Mouse (Mus musculus): ENCODE measurements at regions not wholly inside any gene's neighbourhood (a gene's known extent, or its start where the extent isn't known, plus 50 kb on each side); places are given as distances from the start of the nearest gene placed in this dataset.

- TF ChIP-seq CTCF (IDR thresholded peaks at IDR 0.05 in 2 of 3, conservative IDR thresholded peaks at IDR 0.05 in 1 of 3; ENCODE audit: control insufficient read depth in 1 of 3, insufficient read depth in 1 of 3, low read depth in 2 of 3, low read length in 3 of 3, poor library complexity in 1 of 3, severe bottlenecking in 1 of 3) (no peak), POLR2A (IDR thresholded peaks at IDR 0.05; ENCODE audit: control insufficient read depth in 1 of 2, insufficient read depth in 1 of 2, low read depth in 1 of 2, low read length in 2 of 2, poor library complexity in 1 of 2) (no peak), SMC3 (IDR thresholded peaks at IDR 0.05; ENCODE audit: low read depth, low read length) (no peak), GATA1 (IDR thresholded peaks at IDR 0.05; ENCODE audit: low read depth, low read length) (no peak), TAL1 (IDR thresholded peaks at IDR 0.05; ENCODE audit: low read length) (no peak), KAT2A (conservative IDR thresholded peaks at IDR 0.05; ENCODE audit: low read depth, low read length) (no peak), E2F4 (IDR thresholded peaks at IDR 0.05; ENCODE audit: borderline replicate concordance, low read depth, low read length) (no peak), ELF1 (IDR thresholded peaks at IDR 0.05; ENCODE audit: low read depth, low read length) (no peak), MAX (IDR thresholded peaks at IDR 0.05; ENCODE audit: low read length) (no peak), USF2 (IDR thresholded peaks at IDR 0.05; ENCODE audit: borderline replicate concordance in 1 of 2, insufficient read depth in 1 of 2, low read depth in 1 of 2, low read length in 2 of 2) (no peak), HCFC1 (IDR thresholded peaks at IDR 0.05; ENCODE audit: low read depth, low read length) (no peak), BHLHE40 (IDR thresholded peaks at IDR 0.05; ENCODE audit: borderline replicate concordance, low read depth, low read length) (no peak), UBTF (IDR thresholded peaks at IDR 0.05; ENCODE audit: borderline replicate concordance, insufficient read depth, low read depth, low read length) (no peak), ZMIZ1 (IDR thresholded peaks at IDR 0.05; ENCODE audit: low read depth, low read length) (no peak)
Observed at GRCm38 (mm10) chr3:62280960-62281359, 57.2 kb upstream of the Arhgef26 start.

All from MEL (cell line).